Mouse (Mus musculus) macrophage (primary cell): ENCODE results near the gene Zfp668. TPM values are rescaled to one million over a fixed set of nuclear protein-coding genes. Genes with fewer than 3 reads are reported as not detected.
"Not testable (repeated sequence)": the region's sequence is repeated elsewhere in the genome, so short reads cannot be mapped to it uniquely, and the experiment has no call there.

Experiments
- H3K27ac ChIP-seq: fragments of 350-480 bp; formaldehyde crosslinking; 2 replicates; pipeline ENCODE4 v1.9.0; 2021
- H3K36me3 ChIP-seq: fragments of 350-480 bp; formaldehyde crosslinking; 2 replicates; pipeline ENCODE4 v1.9.0; 2021; ENCODE audit errors: inconsistent target
- H3K4me3 ChIP-seq: fragments of 350-480 bp; formaldehyde crosslinking; 2 replicates; pipeline ENCODE4 v1.9.0; 2021; ENCODE audit errors: inconsistent target
- H3K79me2 ChIP-seq: fragments of 350-480 bp; formaldehyde crosslinking; 2 replicates; pipeline ENCODE4 v1.9.0; 2021; ENCODE audit errors: inconsistent target
- WGBS: methylation state at CpG from one replicate; pipeline ENCODE4 v1.1.7; 2026; ENCODE audit warnings: inconsistent platforms; ENCODE audit not compliant: missing documents; 5-methylcytosine and 5-hydroxymethylcytosine counted together
- polyA plus RNA-seq: library from polyadenylated mRNA; stranded (reverse); fragments of 250-400 nt; gene quantifications from 3 replicates; pipeline ENCODE4 v1.2.4, GENCODE M21; 2018; ENCODE audit warnings: inconsistent platforms

Zfp668 gene
- polyA plus RNA-seq, 1 experiment from 2014 or later, result 3.2 TPM

- Histone ChIP-seq H3K36me3 (peaks cover 40% of the 10 kb centered on the region), H3K27ac (peak overlapping the region; percentile 97), H3K79me2 (peaks cover 54% of the 10 kb centered on the region), H3K4me3 (peak overlapping the region; percentile 94)
- 1% methylated on average over 40 of the region's 40 CpGs for WGBS
Observed at GRCm38 (mm10) chr7:127842001-127842718, 34.5 kb downstream of the Zfp668 start.

GRCm38 (mm10) chr7:127841340-127842000 lies 35.2 kb downstream of the Zfp668 start:
- peaks cover 47% of the 10 kb centered on the region for H3K79me2 ChIP-seq
- peak overlapping the region; percentile 97 for H3K27ac ChIP-seq
- peak overlapping the region; percentile 94 for H3K4me3 ChIP-seq
- peaks cover 33% of the 10 kb centered on the region for H3K36me3 ChIP-seq
- under 1% methylated on average over 37 of the region's 46 CpGs for WGBS

- peak overlapping the region; percentile 97 for H3K27ac ChIP-seq
- peaks cover 41% of the 10 kb centered on the region for H3K79me2 ChIP-seq
Observed at GRCm38 (mm10) chr7:127840886-127841285, 35.7 kb downstream of the Zfp668 start.

GRCm38 (mm10) chr7:127840031-127840430 lies 36.6 kb downstream of the Zfp668 start:
- 100% methylated on average over 2 of the region's 2 CpGs for WGBS
- peaks cover 34% of the 10 kb centered on the region for H3K79me2 ChIP-seq
- H3K36me3 ChIP-seq, result peaks cover 21% of the 10 kb centered on the region
- H3K27ac ChIP-seq, result peak overlapping the region; percentile 97
- not testable (repeated sequence) for H3K4me3 ChIP-seq

More at GRCm38 (mm10) chr7:127840886-127841285, 35.7 kb downstream of the Zfp668 start:
- peaks cover 27% of the 10 kb centered on the region for H3K36me3 ChIP-seq
- WGBS, result 4% methylated on average over 15 of the region's 15 CpGs
- peak overlapping the region; percentile 33 for H3K4me3 ChIP-seq

GRCm38 (mm10) chr7:127837878-127838277 lies 38.8 kb downstream of the Zfp668 start:
- peaks cover 12% of the 10 kb centered on the region for H3K79me2 ChIP-seq
- not testable (repeated sequence) for H3K36me3 ChIP-seq, H3K4me3 ChIP-seq, H3K27ac ChIP-seq
- 94% methylated on average over 4 of the region's 4 CpGs for WGBS

- 97% methylated on average over 5 of the region's 5 CpGs for WGBS
Observed at GRCm38 (mm10) chr7:127837473-127837872, 39.2 kb downstream of the Zfp668 start.

GRCm38 (mm10) chr7:127835550-127835949 lies 41.1 kb downstream of the Zfp668 start:
- Histone ChIP-seq H3K36me3 (no peaks in the 10 kb centered on the region), H3K79me2 (no peaks in the 10 kb centered on the region), H3K4me3 (no peak overlapping the region), H3K27ac (no peak overlapping the region)
- WGBS, result 93% methylated on average over 2 of the region's 2 CpGs

More at GRCm38 (mm10) chr7:127837473-127837872, 39.2 kb downstream of the Zfp668 start:
- H3K36me3 ChIP-seq, result no peaks in the 10 kb centered on the region
- H3K79me2 ChIP-seq, result peaks cover 8% of the 10 kb centered on the region
- H3K27ac ChIP-seq, result no peak overlapping the region
- no peak overlapping the region for H3K4me3 ChIP-seq

- no peak within 1 kb of the TSS for H3K4me3 ChIP-seq
- WGBS, result 40% methylated on average over 19 of the region's 38 CpGs
- H3K79me2 ChIP-seq, result no peaks in the 10 kb centered on the region
- H3K36me3 ChIP-seq, result no peaks in the 10 kb centered on the region
- no peak within 1 kb of the TSS for H3K27ac ChIP-seq
Observed at GRCm38 (mm10) chr7:127824176-127824871, 52.3 kb downstream of the Zfp668 start, which contains the start of the genes Stx4a and Stx1b. Gene Stx4a (plus strand): TSS chr7:127824294. Gene Stx1b (minus strand): TSS chr7:127824549.

GRCm38 (mm10) chr7:127823236-127824171 lies 53.1 kb downstream of the Zfp668 start:
- Histone ChIP-seq H3K4me3 (no peak overlapping the region), H3K36me3 (no peaks in the 10 kb centered on the region), H3K27ac (no peak overlapping the region), H3K79me2 (no peaks in the 10 kb centered on the region)
- 87% methylated on average over 10 of the region's 11 CpGs for WGBS

- no peaks in the 10 kb centered on the region for H3K36me3 ChIP-seq
- no peak overlapping the region for H3K27ac ChIP-seq
- H3K79me2 ChIP-seq, result no peaks in the 10 kb centered on the region
- 75% methylated on average over 3 of the region's 3 CpGs for WGBS
- H3K4me3 ChIP-seq, result no peak overlapping the region
Observed at GRCm38 (mm10) chr7:127822494-127822893, 54.1 kb downstream of the Zfp668 start.

- WGBS, result 50% methylated on average over 12 of the region's 13 CpGs
- Histone ChIP-seq H3K27ac (no peak overlapping the region), H3K36me3 (no peaks in the 10 kb centered on the region)
Observed at GRCm38 (mm10) chr7:127820836-127821509, 55.7 kb downstream of the Zfp668 start.

GRCm38 (mm10) chr7:127817776-127818175 lies 58.9 kb downstream of the Zfp668 start:
- WGBS, result 98% methylated on average over 5 of the region's 5 CpGs

More at GRCm38 (mm10) chr7:127820836-127821509, 55.7 kb downstream of the Zfp668 start:
- H3K79me2 ChIP-seq, result no peaks in the 10 kb centered on the region
- H3K4me3 ChIP-seq, result no peak overlapping the region

GRCm38 (mm10) chr7:127817053-127817452 lies 59.6 kb downstream of the Zfp668 start:
- H3K79me2 ChIP-seq, result no peaks in the 10 kb centered on the region
- H3K4me3 ChIP-seq, result no peak overlapping the region
- no peaks in the 10 kb centered on the region for H3K36me3 ChIP-seq
- WGBS, result 84% methylated on average over 7 of the region's 7 CpGs
- H3K27ac ChIP-seq, result no peak overlapping the region

More at GRCm38 (mm10) chr7:127817776-127818175, 58.9 kb downstream of the Zfp668 start:
- H3K79me2 ChIP-seq, result no peaks in the 10 kb centered on the region
- no peak overlapping the region for H3K4me3 ChIP-seq
- no peak overlapping the region for H3K27ac ChIP-seq
- no peaks in the 10 kb centered on the region for H3K36me3 ChIP-seq
